Mouse (Mus musculus) kidney, postnatal 0 days (tissue): ENCODE data around the gene Fen1. TPM values are rescaled to one million over a fixed set of nuclear protein-coding genes. Genes with fewer than 3 reads are reported as not detected.

Source experiments
- ATAC-seq: fragments of 200-750 bp; cut with Nextera tagmentation; replicated peaks from 2 replicates; pipeline ENCODE4 v1.8.0; 2017; ENCODE audit warnings: low read depth, moderate number of reproducible peaks, moderate TSS enrichment, moderate library complexity; ENCODE audit not compliant: low FRiP score
- DNase-seq: peaks from one replicate; pipeline ENCODE4 v3.0.0-alpha.2; 2016; ENCODE audit warnings: low spot score
- H3K27ac ChIP-seq: fragments of 300-500 bp; sonication (generic); 2 replicates; pipeline ENCODE4 v1.5.1; 2014; ENCODE audit warnings: mild to moderate bottlenecking
- H3K27me3 ChIP-seq: fragments of 300-500 bp; sonication (generic); 2 replicates; pipeline ENCODE4 v1.6.1; 2014; ENCODE audit warnings: low read length, mixed read lengths; ENCODE audit not compliant: insufficient read depth
- H3K36me3 ChIP-seq: fragments of 300-500 bp; sonication (generic); 2 replicates; pipeline ENCODE4 v1.6.1; 2014; ENCODE audit warnings: low read length, mixed read lengths; ENCODE audit not compliant: insufficient read depth
- H3K4me1 ChIP-seq: fragments of 300-500 bp; sonication (generic); replicated peaks from 2 replicates; pipeline ENCODE4 v1.6.1; 2014; ENCODE audit warnings: antibody characterized with exemption, low read length, mixed read lengths; ENCODE audit not compliant: insufficient read depth
- H3K4me2 ChIP-seq: fragments of 300-500 bp; sonication (generic); 2 replicates; pipeline ENCODE4 v1.6.1; 2014; ENCODE audit warnings: mild to moderate bottlenecking, low read length, moderate library complexity, mixed read lengths
- H3K4me3 ChIP-seq: fragments of 300-500 bp; sonication (generic); replicated peaks from 2 replicates; pipeline ENCODE4 v1.5.1; 2014; ENCODE audit warnings: low read depth, low read length
- H3K9ac ChIP-seq: fragments of 300-500 bp; sonication (generic); 2 replicates; pipeline ENCODE4 v1.6.1; 2014; ENCODE audit warnings: low read depth, low read length
- H3K9me3 ChIP-seq: fragments of 300-500 bp; sonication (generic); replicated peaks from 2 replicates; pipeline ENCODE4 v1.6.1; 2016; ENCODE audit warnings: low read length, inconsistent platforms, mixed read lengths
- CTCF ChIP-seq: IDR thresholded peaks from 2 replicates; pipeline ENCODE4 v1.5.1; 2016; ENCODE audit warnings: antibody characterized with exemption, low read depth, mild to moderate bottlenecking, moderate library complexity
- WGBS: fragments of 180-500 bp; shearing (Covaris S2); extraction: QIAGEN DNeasy Blood & Tissue Kit; methylation state at CpG from one replicate; pipeline ENCODE4 v1.1.7; 2014; 5-methylcytosine and 5-hydroxymethylcytosine counted together
- polyA plus RNA-seq: library from polyadenylated mRNA; unstranded; fragments of >200 nt; fragmentation: Nextera tagmentation; extraction: Ambion mirVana; gene quantifications from 2 replicates; pipeline ENCODE4 v1.2.1, GENCODE M21; 2015

Fen1 gene
- polyA plus RNA-seq, 1 experiment from 2014 or later, result 46.6 TPM

GRCm38 (mm10) chr19:10204616-10205001 is 640 bp upstream of the Fen1 start:
- under 1% methylated on average over 5 of the region's 5 CpGs for WGBS
- H3K9ac ChIP-seq, result peak overlapping the region; percentile 74
- no peaks in the 10 kb centered on the region for H3K9me3 ChIP-seq
- H3K27me3 ChIP-seq, result no peaks in the 10 kb centered on the region
- peak; percentile 55 for TF ChIP-seq CTCF
- no peak for ATAC-seq
- peaks cover 27% of the 10 kb centered on the region for H3K36me3 ChIP-seq
- DNase-seq, result peak; percentile 82
- peaks cover 12% of the 10 kb centered on the region; the same call in 1 of the 2 replicates for H3K4me1 ChIP-seq
- peak overlapping the region; percentile 66 for H3K4me2 ChIP-seq
- H3K27ac ChIP-seq, result peak overlapping the region; percentile 76
- peak overlapping the region; percentile 74 for H3K4me3 ChIP-seq

GRCm38 (mm10) chr19:10203146-10203847 is 672 bp downstream of the Fen1 start:
- Histone ChIP-seq H3K9ac (peak overlapping the region; percentile 74), H3K4me2 (peak overlapping the region; percentile 66), H3K27me3 (no peaks in the 10 kb centered on the region), H3K9me3 (no peaks in the 10 kb centered on the region), H3K36me3 (peaks cover 27% of the 10 kb centered on the region), H3K4me3 (peak overlapping the region; percentile 74), H3K4me1 (peaks cover 12% of the 10 kb centered on the region; the same call in 1 of the 2 replicates), H3K27ac (peak overlapping the region; percentile 76)
- WGBS, result 2% methylated on average over 23 of the region's 23 CpGs
- 0 out of 2 replicates have a peak, but pooled peaks have one; percentile 41 for ATAC-seq
- no peak for DNase-seq
- TF ChIP-seq CTCF, result no peak

GRCm38 (mm10) chr19:10198723-10199122 is 5.2 kb downstream of the Fen1 start:
- H3K4me1 ChIP-seq, result peaks cover 8% of the 10 kb centered on the region; the same call in 1 of the 2 replicates
- DNase-seq (peak; percentile 90), ATAC-seq (no peak; the same call in 1 of the 2 replicates)
- no peaks in the 10 kb centered on the region for H3K9me3 ChIP-seq
- H3K9ac ChIP-seq, result no peak overlapping the region
- H3K27me3 ChIP-seq, result no peaks in the 10 kb centered on the region
- 28% methylated on average over 3 of the region's 3 CpGs for WGBS
- H3K4me2 ChIP-seq, result no peak overlapping the region
- peaks cover 31% of the 10 kb centered on the region for H3K36me3 ChIP-seq
- TF ChIP-seq CTCF, result peak; percentile 95
- H3K4me3 ChIP-seq, result no peak overlapping the region
- no peak overlapping the region for H3K27ac ChIP-seq

GRCm38 (mm10) chr19:10198286-10198685 is 5.7 kb downstream of the Fen1 start:
- peaks cover 8% of the 10 kb centered on the region; the same call in 1 of the 2 replicates for H3K4me1 ChIP-seq
- H3K36me3 ChIP-seq, result peaks cover 33% of the 10 kb centered on the region
- no peaks in the 10 kb centered on the region for H3K9me3 ChIP-seq
- H3K27ac ChIP-seq, result no peak overlapping the region
- no peak overlapping the region for H3K4me3 ChIP-seq
- H3K4me2 ChIP-seq, result no peak overlapping the region
- TF ChIP-seq CTCF, result no peak
- H3K9ac ChIP-seq, result no peak overlapping the region
- ATAC-seq, result no peak
- WGBS, result 79% methylated on average over 2 of the region's 2 CpGs
- H3K27me3 ChIP-seq, result no peaks in the 10 kb centered on the region
- no peak for DNase-seq

GRCm38 (mm10) chr19:10197130-10197529 is 6.8 kb downstream of the Fen1 start:
- H3K4me2 ChIP-seq, result no peak overlapping the region
- peaks cover 42% of the 10 kb centered on the region for H3K36me3 ChIP-seq
- WGBS, result 91% methylated on average over 4 of the region's 4 CpGs
- no peak overlapping the region for H3K27ac ChIP-seq
- no peaks in the 10 kb centered on the region for H3K4me1 ChIP-seq
- no peak for ATAC-seq
- no peak overlapping the region for H3K9ac ChIP-seq
- H3K9me3 ChIP-seq, result no peaks in the 10 kb centered on the region
- TF ChIP-seq CTCF, result no peak
- no peaks in the 10 kb centered on the region for H3K27me3 ChIP-seq
- no peak for DNase-seq
- no peak overlapping the region for H3K4me3 ChIP-seq

GRCm38 (mm10) chr19:10195252-10195651 is 8.7 kb downstream of the Fen1 start:
- H3K4me1 ChIP-seq, result no peaks in the 10 kb centered on the region
- ATAC-seq (no peak), DNase-seq (no peak)
- H3K27me3 ChIP-seq, result no peaks in the 10 kb centered on the region
- no peak for TF ChIP-seq CTCF
- peaks cover 41% of the 10 kb centered on the region for H3K36me3 ChIP-seq
- H3K9me3 ChIP-seq, result no peaks in the 10 kb centered on the region
- H3K9ac ChIP-seq, result no peak overlapping the region
- H3K4me3 ChIP-seq, result no peak overlapping the region
- WGBS, result 57% methylated on average over 5 of the region's 5 CpGs
- H3K4me2 ChIP-seq, result no peak overlapping the region
- H3K27ac ChIP-seq, result no peak overlapping the region

GRCm38 (mm10) chr19:10194337-10194736 is 9.6 kb downstream of the Fen1 start:
- no peaks in the 10 kb centered on the region for H3K27me3 ChIP-seq
- H3K4me3 ChIP-seq, result no peak overlapping the region
- no peak overlapping the region for H3K9ac ChIP-seq
- H3K27ac ChIP-seq, result no peak overlapping the region
- ATAC-seq, result no peak
- H3K9me3 ChIP-seq, result no peaks in the 10 kb centered on the region
- DNase-seq, result no peak
- H3K4me2 ChIP-seq, result no peak overlapping the region
- WGBS, result 89% methylated on average over 11 of the region's 11 CpGs
- no peaks in the 10 kb centered on the region for H3K4me1 ChIP-seq
- TF ChIP-seq CTCF, result no peak; the same call in 1 of the 2 replicates
- H3K36me3 ChIP-seq, result peaks cover 33% of the 10 kb centered on the region
